Mouse (Mus musculus): ENCODE measurements around the gene Hist1h2ad. TPM values are rescaled to one million over a fixed set of nuclear protein-coding genes. Genes with fewer than 3 reads are reported as not detected.

Hist1h2ad gene
- total RNA-seq, 2 experiments from 2014 or later: 2.4 to 4.8 TPM

DNA sequence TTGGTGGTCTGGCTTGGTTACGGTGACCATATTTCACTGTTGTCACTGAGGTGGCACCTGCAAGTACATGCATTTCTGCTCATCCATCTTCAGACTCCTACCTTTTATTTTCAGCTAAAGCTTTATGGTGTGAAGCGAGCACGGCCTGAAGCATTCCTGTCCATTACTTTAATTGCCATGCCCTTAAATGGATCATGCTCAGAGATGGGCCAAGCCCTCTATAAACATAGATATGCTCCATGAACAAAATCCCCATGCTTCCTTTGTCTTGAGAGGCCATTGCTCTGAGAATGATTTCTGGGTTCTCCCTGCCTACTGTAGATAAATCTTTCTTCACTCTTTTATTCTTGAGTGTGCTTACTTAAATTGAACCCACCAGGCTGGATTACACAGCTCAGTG, 30.3 kb downstream of the Hist1h2ad start:
- intact Hi-C loops (cut with DNase I): no loop called here
- DNase-seq (ENCODE audit: low spot score): no peak

DNA sequence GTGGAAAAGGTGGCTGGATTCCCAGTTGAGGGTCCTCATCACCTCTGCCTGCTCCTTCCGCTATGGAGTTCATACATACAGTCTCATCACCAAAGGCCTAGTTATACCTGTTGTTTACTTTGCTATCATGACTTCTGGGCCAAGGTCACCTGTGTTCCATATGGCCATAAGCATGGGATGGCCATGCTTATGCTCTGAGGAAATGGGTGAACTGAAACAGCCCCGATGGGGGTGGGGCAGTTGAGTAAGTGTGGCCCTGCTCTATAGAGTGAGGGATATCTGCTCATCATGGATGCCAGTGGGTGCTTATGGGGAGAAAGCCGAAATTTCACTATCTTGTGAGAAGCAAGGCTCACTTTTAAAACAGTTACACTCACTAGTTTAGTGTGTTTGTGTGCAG, 30.9 kb downstream of the Hist1h2ad start:
- no peak for DNase-seq (ENCODE audit: low spot score)
- intact Hi-C loops (cut with DNase I): no loop called here

- DNase-seq (ENCODE audit: low spot score): no peak
- intact Hi-C loops (cut with DNase I): no loop called here
Observed at GRCm38 (mm10) chr13:23609209-23609608, 35.0 kb downstream of the Hist1h2ad start.

- intact Hi-C loops (cut with DNase I): no loop called here
- no peak for DNase-seq (ENCODE audit: low spot score)
Observed at GRCm38 (mm10) chr13:23609844-23610243, 35.7 kb downstream of the Hist1h2ad start.

DNA sequence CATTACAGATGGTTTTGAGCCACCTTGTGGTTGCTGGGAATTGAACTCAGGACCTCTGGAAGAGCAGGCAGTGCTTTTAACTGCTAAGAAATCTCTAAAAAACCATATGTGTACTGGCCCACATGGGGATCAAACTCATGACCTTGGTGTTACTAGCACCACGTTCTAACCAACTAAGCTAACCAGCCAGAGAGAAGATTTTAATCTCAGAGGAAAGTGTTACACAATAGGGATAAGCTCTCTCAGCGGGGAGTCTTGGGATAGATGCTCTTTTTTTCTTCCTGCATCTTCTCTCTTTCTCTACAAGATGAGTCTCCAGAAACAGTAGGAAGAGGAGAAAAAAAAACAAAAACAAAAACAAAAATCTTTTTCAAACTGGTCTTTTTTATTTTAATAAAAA, 36.2 kb downstream of the Hist1h2ad start:
- no peak for DNase-seq (ENCODE audit: low spot score)
- intact Hi-C loops (cut with DNase I): no loop called here

DNA sequence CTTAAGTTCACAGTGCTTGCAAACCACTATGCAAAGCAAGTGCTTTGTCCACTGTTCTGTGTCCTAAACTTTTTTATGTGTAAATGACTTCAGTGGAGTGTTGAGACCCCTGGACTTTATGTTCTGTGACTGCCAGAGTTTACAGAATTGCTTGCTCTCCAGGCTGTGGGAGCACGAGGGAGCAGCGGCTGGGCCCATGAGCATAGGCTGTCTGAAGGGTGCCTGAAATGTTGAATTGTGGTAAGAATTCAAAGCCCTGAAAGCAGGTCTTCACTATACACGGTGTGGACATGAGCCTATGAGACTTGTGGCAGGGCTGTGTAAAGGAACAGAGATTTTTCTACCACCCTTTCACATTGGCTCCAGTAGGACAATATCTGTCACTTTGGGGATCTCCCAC, 37.5 kb downstream of the Hist1h2ad start:
- DNase-seq (ENCODE audit: low spot score): no peak
- intact Hi-C loops (cut with DNase I): no loop called here

GRCm38 (mm10) chr13:23620056-23620732, 46.0 kb downstream of the Hist1h2ad start:
- intact Hi-C loops (cut with DNase I): loop anchor here (2.0 to 5.0 kb wide), 3 partner anchors 89 to 1583 kb away; partner anchors contain the start of genes Hist1h2ah, Hist1h2bk and Hist1h4h
- no peak for DNase-seq (ENCODE audit: low spot score)

DNA sequence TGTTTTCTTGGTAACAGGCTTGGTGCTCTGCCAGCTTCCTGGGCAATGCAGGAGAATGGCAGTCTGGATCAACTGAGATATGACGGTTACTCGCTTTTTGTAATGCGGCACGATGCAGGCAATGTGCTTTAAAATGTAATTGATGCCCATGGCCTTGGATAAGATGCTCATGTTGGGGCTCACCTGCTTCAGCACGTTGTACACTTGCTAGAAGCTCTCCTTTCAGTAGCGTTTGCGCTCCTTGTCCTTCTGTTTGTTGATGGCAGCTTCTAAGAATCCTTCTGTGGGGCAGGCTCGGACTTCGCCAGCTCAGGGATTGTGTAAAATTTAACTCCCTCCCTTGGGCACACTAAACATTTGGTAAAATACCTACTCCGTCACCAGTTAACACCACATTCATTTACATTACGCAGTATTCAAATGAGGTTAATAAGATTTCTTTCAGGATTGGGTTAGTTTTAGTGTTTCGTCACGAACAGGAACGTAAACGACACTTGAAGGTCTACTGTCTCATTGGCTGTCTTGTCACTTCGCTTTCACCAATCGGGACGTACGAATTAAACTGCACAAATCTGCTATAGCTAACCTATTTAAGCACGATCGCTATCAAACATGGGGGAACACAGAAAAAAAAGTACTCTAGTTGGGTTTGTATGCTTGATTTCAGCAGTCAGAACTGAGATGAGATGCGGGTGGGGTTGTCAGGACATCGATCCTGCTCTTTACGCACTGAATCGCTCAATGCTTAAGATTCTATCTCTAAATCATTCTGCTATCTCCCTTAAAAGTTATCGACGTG, 46.8 kb downstream of the Hist1h2ad start, which contains the start of gene Hist1h2be:
Gene Hist1h2be, minus strand, starts transcription at position 392 of the 799 bp plus-strand sequence.
- DNase-seq (ENCODE audit: low spot score): peak; percentile 44
- intact Hi-C loops (cut with DNase I): loop anchor here (1.0 to 5.0 kb wide), 4 partner anchors 36 to 1584 kb away; partner anchors contain the start of genes Hist1h2ah, Hist1h2bk and Hist1h4h

GRCm38 (mm10) chr13:23621532-23622174, 47.5 kb downstream of the Hist1h2ad start:
- intact Hi-C loops (cut with DNase I): loop anchor here (1.0 to 5.0 kb wide), 5 partner anchors 36 to 1584 kb away; partner anchors contain the start of genes Hist1h2ac, Hist1h2ah, Hist1h2bk and Hist1h4h
- DNase-seq (ENCODE audit: low spot score): peak; percentile 49

DNA sequence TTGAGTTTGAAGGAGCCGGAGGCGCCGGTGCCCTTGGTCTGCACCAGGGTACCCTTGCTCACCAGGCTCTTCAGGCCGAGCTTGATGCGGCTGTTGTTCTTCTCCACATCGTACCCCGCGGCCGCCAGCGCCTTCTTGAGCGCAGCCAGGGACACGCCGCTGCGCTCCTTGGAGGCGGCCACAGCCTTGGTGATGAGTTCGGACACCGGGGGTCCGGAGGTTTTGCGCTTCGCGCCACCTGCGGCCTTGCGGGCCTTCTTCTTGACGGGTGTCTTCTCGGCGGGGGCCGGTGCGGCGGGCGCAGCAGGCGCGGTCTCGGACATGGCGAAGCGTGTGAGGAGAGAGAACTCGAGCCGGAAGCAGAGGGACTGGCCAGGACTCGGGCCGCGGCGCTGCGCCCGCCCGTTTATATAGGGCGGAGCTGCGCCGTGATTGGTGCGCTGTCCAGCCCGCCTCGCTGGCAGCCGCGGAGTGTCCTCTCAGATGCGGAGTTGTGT, 48.0 kb downstream of the Hist1h2ad start, which contains the start of gene Hist1h1e:
Gene Hist1h1e, minus strand, starts transcription at position 384 of the 497 bp plus-strand sequence.
- intact Hi-C loops (cut with DNase I): loop anchor here (2.0 to 5.0 kb wide), 3 partner anchors 61 to 1585 kb away; partner anchors contain the start of genes Hist1h2ac, Hist1h2ah and Hist1h2bk
- DNase-seq (ENCODE audit: low spot score): peak; percentile 91

DNA sequence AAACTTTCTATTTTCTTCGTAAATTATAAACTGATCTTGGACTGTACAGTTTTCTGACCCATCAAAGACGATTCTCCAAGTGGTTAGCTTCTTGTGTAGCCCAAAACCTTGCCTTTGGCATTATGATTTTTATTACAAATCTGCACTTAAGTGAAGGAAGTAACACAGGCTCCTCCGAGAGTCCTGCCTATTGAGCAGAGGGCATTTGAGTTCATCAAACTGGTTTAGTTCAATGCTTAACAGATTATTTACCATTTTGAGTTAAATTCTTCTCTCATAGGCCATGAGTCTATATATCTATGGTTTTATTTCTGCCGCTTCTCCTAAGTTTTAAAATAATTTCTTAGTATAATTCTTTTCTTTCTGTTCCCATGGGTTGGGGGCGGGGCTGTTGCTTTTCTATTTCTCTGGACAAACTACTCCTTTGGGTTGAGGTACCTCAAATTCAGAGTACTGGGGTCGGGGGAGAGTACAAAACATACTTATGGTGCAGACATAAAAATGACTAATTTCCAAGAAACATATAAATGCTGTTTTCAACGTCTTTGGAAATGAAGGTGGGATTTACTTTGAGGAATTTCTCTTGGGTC, 48.8 kb downstream of the Hist1h2ad start:
- intact Hi-C loops (cut with DNase I): loop anchor here (2.0 to 5.0 kb wide), 3 partner anchors 60 to 1586 kb away; partner anchors contain the start of genes Hist1h2ac, Hist1h2ah and Hist1h2bk

More for the DNA sequence above, 48.8 kb downstream of the Hist1h2ad start:
- DNase-seq (ENCODE audit: low spot score): no peak

Small RNAs within 50 kb of the gene (microRNA-seq; reads per million reads assigned to microRNA genes)
- not detected for gene Gm44297
- gene Gm44359: not detected
- gene Gm44394: not detected

Other genes starting within 250 kb of the Hist1h2ad start
- gene Zfp322a, start 205.2 kb upstream of the Hist1h2ad start, total RNA-seq (2021): 10 to 100 TPM; 16.8 to 20.2 TPM
- 1 to 10 TPM; 3.9 to 4.4 TPM for gene Abt1, start 150.5 kb upstream of the Hist1h2ad start, total RNA-seq (2021)
- not detected for gene Btn1a1, start 108.5 kb upstream of the Hist1h2ad start, total RNA-seq (2021)
- gene Btn2a2, start 85.5 kb upstream of the Hist1h2ad start, total RNA-seq (2021): not detected
- gene Hist1h4h, start 43.3 kb upstream of the Hist1h2ad start, total RNA-seq (2021): 100 to 1,000 TPM; 272 to 334 TPM
- gene Hist1h2af, start 40.5 kb upstream of the Hist1h2ad start, total RNA-seq (2021): 10 to 100 TPM; 13.7 to 25.9 TPM
- 1 to 10 TPM; 3.4 to 4.1 TPM for gene Hist1h3g, start 39.0 kb upstream of the Hist1h2ad start, total RNA-seq (2021)
- gene Hist1h2bh, start 31.0 kb upstream of the Hist1h2ad start, total RNA-seq (2021): 1 to 10 TPM; 1.4 to 1.9 TPM
- gene Hist1h3f, start 30.3 kb upstream of the Hist1h2ad start, total RNA-seq (2021): 10 to 100 TPM in 1 of 2 experiments, 1 to 10 TPM in 1; 6.4 to 10.6 TPM
- gene Hist1h4f, start 22.7 kb upstream of the Hist1h2ad start, total RNA-seq (2021): 10 to 100 TPM; 33.0 to 46.9 TPM
- gene Hist1h1d, start 21.1 kb upstream of the Hist1h2ad start, total RNA-seq (2021): 1 to 10 TPM; 1.8 to 2.5 TPM
- 10 to 100 TPM; 15.4 to 27.3 TPM for gene Hist1h3e, start 12.0 kb upstream of the Hist1h2ad start, total RNA-seq (2021)
- gene Hist1h2ae, start 3.2 kb upstream of the Hist1h2ad start, total RNA-seq (2021): 1 to 10 TPM; 3.4 to 4.1 TPM
- 10 to 100 TPM; 28.4 to 48.1 TPM for gene Hist1h2bg, start 3.0 kb upstream of the Hist1h2ad start, total RNA-seq (2021)
- gene Hist1h2bf, start 185 bp upstream of the Hist1h2ad start, total RNA-seq (2021): 10 to 100 TPM; 16.8 to 17.6 TPM
- gene Hist1h3d, start 1.4 kb downstream of the Hist1h2ad start, total RNA-seq (2021): 1 to 10 TPM; 3.4 to 3.6 TPM
- gene Hist1h4d, start 7.2 kb downstream of the Hist1h2ad start, total RNA-seq (2021): 10 to 100 TPM; 54.4 to 63.1 TPM
- 10 to 100 TPM; 10.5 to 10.7 TPM for gene Hist1h2be, start 46.7 kb downstream of the Hist1h2ad start, total RNA-seq (2021)
- 10 to 100 TPM; 35.6 to 42.0 TPM for gene Hist1h1e, start 48.2 kb downstream of the Hist1h2ad start, total RNA-seq (2021)
- 1 to 10 TPM; 1.5 to 1.9 TPM for gene Hist1h2ac, start 109.6 kb downstream of the Hist1h2ad start, total RNA-seq (2021)
- gene Hist1h2bc, start 109.8 kb downstream of the Hist1h2ad start, total RNA-seq (2021): 10 to 100 TPM; 73.7 to 74.9 TPM
- not detected for gene Hist1h1t, start 121.4 kb downstream of the Hist1h2ad start, total RNA-seq (2021)
- gene Hist1h4c, start 124.1 kb downstream of the Hist1h2ad start, total RNA-seq (2021): 10 to 100 TPM; 42.4 to 60.8 TPM
- 10 to 100 TPM; 48.9 to 50.3 TPM for gene Hfe, start 136.5 kb downstream of the Hist1h2ad start, total RNA-seq (2021)
- gene Hist1h1c, start 164.4 kb downstream of the Hist1h2ad start, total RNA-seq (2021): 100 to 1,000 TPM; 134 to 160 TPM
- 1 to 10 TPM; 3.2 to 9.1 TPM for gene Hist1h3c, start 171.2 kb downstream of the Hist1h2ad start, total RNA-seq (2021)
- gene Hist1h2bb, start 172.4 kb downstream of the Hist1h2ad start, total RNA-seq (2021): 10 to 100 TPM in 1 of 2 experiments, 1 to 10 TPM in 1; 9.6 to 11.4 TPM
- gene Hist1h2ab, start 176.7 kb downstream of the Hist1h2ad start, total RNA-seq (2021): 10 to 100 TPM; 12.7 to 17.0 TPM
- gene Hist1h3b, start 177.9 kb downstream of the Hist1h2ad start, total RNA-seq (2021): 10 to 100 TPM; 19.3 to 26.5 TPM
- 10 to 100 TPM; 13.3 to 23.6 TPM for gene Hist1h4b, start 182.6 kb downstream of the Hist1h2ad start, total RNA-seq (2021)
- gene Hist1h4a, start 186.8 kb downstream of the Hist1h2ad start, total RNA-seq (2021): 10 to 100 TPM; 12.6 to 15.8 TPM
- 10 to 100 TPM; 15.8 to 18.0 TPM for gene Hist1h3a, start 188.0 kb downstream of the Hist1h2ad start, total RNA-seq (2021)
- 1 to 10 TPM; 5.4 to 9.2 TPM for gene Hist1h1a, start 189.3 kb downstream of the Hist1h2ad start, total RNA-seq (2021)
- gene Trim38, start 195.5 kb downstream of the Hist1h2ad start, total RNA-seq (2021): not detected
- not detected for gene Slc17a2, start 232.6 kb downstream of the Hist1h2ad start, total RNA-seq (2021)

All from heart, postnatal 25 days (tissue).